Mouse (Mus musculus) heart, embryonic 15.5 days (tissue): Measurements from ENCODE around the gene Ccdc171. TPM values are rescaled to one million over a fixed set of nuclear protein-coding genes. Genes with fewer than 3 reads are reported as not detected.
"Not testable (repeated sequence)": the region's sequence is repeated elsewhere in the genome, so short reads cannot be mapped to it uniquely, and the experiment has no call there.

Source experiments
- ATAC-seq: fragments of 200-750 bp; cut with Nextera tagmentation; replicated peaks from 2 replicates; pipeline ENCODE4 v1.8.0; 2017; ENCODE audit warnings: low read depth, moderate TSS enrichment; ENCODE audit not compliant: insufficient number of reproducible peaks, insufficient read depth, low FRiP score
- H3K27ac ChIP-seq: fragments of 300-500 bp; sonication (generic); 2 replicates; pipeline ENCODE4 v1.5.1; 2015; ENCODE audit warnings: mild to moderate bottlenecking, inconsistent platforms
- H3K27me3 ChIP-seq: fragments of 300-500 bp; sonication (generic); 2 replicates; pipeline ENCODE4 v1.6.1; 2015; ENCODE audit warnings: inconsistent platforms
- H3K36me3 ChIP-seq: fragments of 300-500 bp; sonication (generic); 2 replicates; pipeline ENCODE4 v1.6.1; 2015; ENCODE audit warnings: mild to moderate bottlenecking, inconsistent platforms
- H3K4me1 ChIP-seq: fragments of 300-500 bp; sonication (generic); replicated peaks from 2 replicates; pipeline ENCODE4 v1.6.1; 2015; ENCODE audit warnings: inconsistent platforms
- H3K4me2 ChIP-seq: fragments of 300-500 bp; sonication (generic); 2 replicates; pipeline ENCODE4 v1.6.1; 2015; ENCODE audit warnings: inconsistent platforms, mild to moderate bottlenecking, moderate library complexity
- H3K4me3 ChIP-seq: fragments of 300-500 bp; sonication (generic); 2 replicates; pipeline ENCODE4 v1.5.1; 2015; ENCODE audit warnings: mild to moderate bottlenecking, inconsistent platforms
- H3K9ac ChIP-seq: fragments of 300-500 bp; sonication (generic); 2 replicates; pipeline ENCODE4 v1.6.1; 2015; ENCODE audit warnings: mild to moderate bottlenecking, inconsistent platforms
- H3K9me3 ChIP-seq: fragments of 300-500 bp; sonication (generic); replicated peaks from 2 replicates; pipeline ENCODE4 v1.6.1; 2016; ENCODE audit warnings: inconsistent platforms
- WGBS: fragments of 180-500 bp; shearing (Covaris S2); methylation state at CpG from one replicate; pipeline ENCODE4 v1.1.7; 2015; ENCODE audit warnings: mixed read lengths; 5-methylcytosine and 5-hydroxymethylcytosine counted together
- polyA plus RNA-seq: library from polyadenylated mRNA; unstranded; fragments of >200 nt; fragmentation: Nextera tagmentation; extraction: Ambion mirVana; gene quantifications from 2 replicates; pipeline ENCODE4 v1.2.1, GENCODE M21; 2015

Ccdc171 gene
- polyA plus RNA-seq, 1 experiment from 2014 or later: 3.3 TPM

GRCm38 (mm10) chr4:83511083-83511482 lies 14.3 kb upstream of the Ccdc171 start:
- Histone ChIP-seq H3K4me3 (no peak overlapping the region), H3K9ac (no peak overlapping the region), H3K4me2 (no peak overlapping the region), H3K4me1 (no peaks in the 10 kb centered on the region), H3K27me3 (no peaks in the 10 kb centered on the region), H3K9me3 (no peaks in the 10 kb centered on the region), H3K36me3 (no peaks in the 10 kb centered on the region), H3K27ac (no peak overlapping the region)
- no peak for ATAC-seq
- WGBS: 57% methylated on average over 8 of the region's 8 CpGs

DNA sequence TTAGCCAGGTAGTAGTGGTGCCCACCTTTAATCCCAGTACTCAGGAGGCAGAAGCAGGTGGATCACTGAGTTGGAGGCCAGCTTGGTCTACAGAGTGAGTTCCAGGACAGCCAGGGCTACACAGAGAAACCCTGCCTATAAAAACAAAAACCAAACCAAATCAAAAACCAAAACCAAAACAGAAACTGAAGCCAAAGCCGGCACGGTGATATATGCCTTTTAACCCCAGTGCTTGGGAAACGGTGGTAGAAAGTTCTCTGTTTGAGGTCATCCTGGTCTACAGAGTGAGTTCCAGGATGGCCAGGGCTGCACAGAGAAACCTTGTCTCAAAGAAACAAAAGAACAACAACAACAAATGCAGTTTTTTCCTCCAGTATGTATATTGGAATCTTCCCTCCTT lies 13.1 kb upstream of the Ccdc171 start:
- Histone ChIP-seq H3K4me3 (no peak overlapping the region), H3K9ac (no peak overlapping the region), H3K27ac (no peak overlapping the region), H3K9me3 (no peaks in the 10 kb centered on the region), H3K27me3 (no peaks in the 10 kb centered on the region), H3K36me3 (no peaks in the 10 kb centered on the region), H3K4me1 (no peaks in the 10 kb centered on the region), H3K4me2 (no peak overlapping the region)
- 87% methylated on average over 3 of the region's 3 CpGs for WGBS
- no peak for ATAC-seq

GRCm38 (mm10) chr4:83512644-83513043 lies 12.7 kb upstream of the Ccdc171 start:
- H3K9me3 ChIP-seq: no peaks in the 10 kb centered on the region
- no peak overlapping the region for H3K4me3 ChIP-seq
- no peak overlapping the region for H3K4me2 ChIP-seq
- H3K27me3 ChIP-seq: no peaks in the 10 kb centered on the region
- no peak for ATAC-seq
- H3K4me1 ChIP-seq: no peaks in the 10 kb centered on the region
- H3K9ac ChIP-seq: no peak overlapping the region
- WGBS: 44% methylated on average over 2 of the region's 2 CpGs
- H3K27ac ChIP-seq: no peak overlapping the region
- H3K36me3 ChIP-seq: no peaks in the 10 kb centered on the region

- Histone ChIP-seq H3K27ac (no peak overlapping the region), H3K27me3 (no peaks in the 10 kb centered on the region), H3K36me3 (no peaks in the 10 kb centered on the region), H3K4me1 (no peaks in the 10 kb centered on the region), H3K9me3 (no peaks in the 10 kb centered on the region), H3K9ac (no peak overlapping the region), H3K4me2 (no peak overlapping the region), H3K4me3 (no peak overlapping the region)
- no peak for ATAC-seq
- 62% methylated on average over 1 of the region's 1 CpGs for WGBS
Measured at GRCm38 (mm10) chr4:83514183-83514582, 11.2 kb upstream of the Ccdc171 start.

GRCm38 (mm10) chr4:83514976-83515669 lies 10.2 kb upstream of the Ccdc171 start:
- no peak overlapping the region for H3K4me3 ChIP-seq
- WGBS: 84% methylated on average over 10 of the region's 10 CpGs
- no peaks in the 10 kb centered on the region for H3K9me3 ChIP-seq
- H3K4me1 ChIP-seq: no peaks in the 10 kb centered on the region
- no peaks in the 10 kb centered on the region for H3K27me3 ChIP-seq
- ATAC-seq: no peak
- no peaks in the 10 kb centered on the region for H3K36me3 ChIP-seq
- no peak overlapping the region for H3K9ac ChIP-seq
- no peak overlapping the region for H3K27ac ChIP-seq
- no peak overlapping the region for H3K4me2 ChIP-seq

- H3K4me2 ChIP-seq, H3K9ac ChIP-seq, H3K4me1 ChIP-seq, H3K36me3 ChIP-seq, H3K4me3 ChIP-seq, H3K27me3 ChIP-seq, H3K9me3 ChIP-seq, H3K27ac ChIP-seq, ATAC-seq: not testable (repeated sequence)
- 92% methylated on average over 5 of the region's 6 CpGs for WGBS
Measured at GRCm38 (mm10) chr4:83516144-83516543, 9.2 kb upstream of the Ccdc171 start.

DNA sequence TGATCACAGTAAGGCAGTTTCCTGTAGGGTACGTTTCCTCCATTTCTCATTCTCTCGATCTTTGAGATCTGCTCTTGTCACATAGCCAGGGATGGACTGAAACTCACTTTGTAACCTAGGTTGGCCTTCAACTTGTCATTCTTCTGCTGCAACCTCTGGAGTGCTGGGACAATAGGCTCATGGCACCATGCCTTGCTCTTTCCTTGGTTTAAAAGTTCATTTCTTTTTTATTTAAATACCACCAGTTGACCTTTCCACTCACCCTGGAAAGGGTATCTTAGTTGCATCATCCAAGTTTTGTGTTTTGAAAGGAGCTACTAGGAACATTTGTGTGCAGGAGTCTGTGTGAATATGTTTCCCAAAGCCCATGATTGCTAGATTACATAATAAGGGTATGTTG lies 6.2 kb upstream of the Ccdc171 start:
- H3K27ac ChIP-seq: no peak overlapping the region

GRCm38 (mm10) chr4:83519807-83520206 lies 5.5 kb upstream of the Ccdc171 start:
- no peaks in the 10 kb centered on the region for H3K9me3 ChIP-seq
- H3K4me1 ChIP-seq: peaks cover 4% of the 10 kb centered on the region; the same call in 1 of the 2 replicates
- H3K4me3 ChIP-seq: no peak overlapping the region
- no peaks in the 10 kb centered on the region for H3K27me3 ChIP-seq
- no peaks in the 10 kb centered on the region for H3K36me3 ChIP-seq
- no peak overlapping the region for H3K9ac ChIP-seq
- no peak for ATAC-seq
- no peak overlapping the region for H3K4me2 ChIP-seq
- no peak overlapping the region for H3K27ac ChIP-seq

More for the DNA sequence above, 6.2 kb upstream of the Ccdc171 start:
- H3K4me3 ChIP-seq: no peak overlapping the region
- H3K4me2 ChIP-seq: no peak overlapping the region
- ATAC-seq: no peak
- 72% methylated on average over 2 of the region's 2 CpGs for WGBS
- H3K27me3 ChIP-seq: no peaks in the 10 kb centered on the region
- no peaks in the 10 kb centered on the region for H3K9me3 ChIP-seq
- no peaks in the 10 kb centered on the region for H3K4me1 ChIP-seq
- H3K36me3 ChIP-seq: no peaks in the 10 kb centered on the region
- H3K9ac ChIP-seq: no peak overlapping the region

GRCm38 (mm10) chr4:83520308-83520707 lies 5.0 kb upstream of the Ccdc171 start:
- no peak overlapping the region for H3K9ac ChIP-seq
- H3K4me3 ChIP-seq: no peak overlapping the region
- H3K9me3 ChIP-seq: no peaks in the 10 kb centered on the region
- H3K27ac ChIP-seq: no peak overlapping the region
- H3K36me3 ChIP-seq: no peaks in the 10 kb centered on the region
- H3K27me3 ChIP-seq: no peaks in the 10 kb centered on the region
- ATAC-seq: no peak
- 82% methylated on average over 4 of the region's 4 CpGs for WGBS
- H3K4me2 ChIP-seq: no peak overlapping the region
- peaks cover 4% of the 10 kb centered on the region; the same call in 1 of the 2 replicates for H3K4me1 ChIP-seq

DNA sequence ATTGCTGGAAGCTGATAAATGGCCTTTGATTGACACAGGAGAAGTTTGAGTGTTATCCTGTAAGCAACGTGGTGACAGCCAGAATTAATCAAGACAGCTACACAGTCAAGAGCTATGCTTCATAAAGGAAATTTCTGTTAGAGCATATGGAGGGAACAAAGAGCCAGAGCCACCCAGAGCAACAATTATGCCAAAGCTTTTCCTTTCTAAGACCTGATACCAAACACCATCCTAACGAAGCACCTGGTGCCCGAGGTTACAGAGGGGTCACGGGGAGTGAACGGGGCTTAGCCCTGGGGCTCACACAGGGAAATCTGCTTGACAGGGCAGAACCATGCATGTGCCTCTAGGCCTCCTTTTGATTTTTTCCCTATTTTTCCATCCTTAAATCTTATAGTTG lies 3.3 kb upstream of the Ccdc171 start:
- no peaks in the 10 kb centered on the region for H3K36me3 ChIP-seq
- WGBS: 46% methylated on average over 5 of the region's 5 CpGs
- no peaks in the 10 kb centered on the region for H3K27me3 ChIP-seq
- no peak overlapping the region for H3K4me2 ChIP-seq
- H3K4me1 ChIP-seq: peaks cover 8% of the 10 kb centered on the region; the same call in 1 of the 2 replicates
- H3K4me3 ChIP-seq: no peak overlapping the region
- no peak overlapping the region for H3K27ac ChIP-seq
- no peak overlapping the region for H3K9ac ChIP-seq
- H3K9me3 ChIP-seq: no peaks in the 10 kb centered on the region
- no peak for ATAC-seq

- WGBS: 10% methylated on average over 6 of the region's 6 CpGs
- Histone ChIP-seq H3K9me3 (0 out of 2 replicates have a peak, but pooled peaks cover 3% of the 10 kb centered on the region), H3K36me3 (no peaks in the 10 kb centered on the region)
Measured at GRCm38 (mm10) chr4:83524456-83524842, 896 bp upstream of the Ccdc171 start.

GRCm38 (mm10) chr4:83525690-83526055 lies 328 bp downstream of the Ccdc171 start:
- peak; percentile 60 for ATAC-seq
- Histone ChIP-seq H3K27ac (peak overlapping the region; percentile 92), H3K4me1 (peaks cover 8% of the 10 kb centered on the region; the same call in 1 of the 2 replicates), H3K9ac (peak overlapping the region; percentile 83), H3K36me3 (no peaks in the 10 kb centered on the region), H3K9me3 (0 out of 2 replicates have a peak, but pooled peaks cover 3% of the 10 kb centered on the region), H3K27me3 (no peaks in the 10 kb centered on the region), H3K4me3 (peak overlapping the region; percentile 87), H3K4me2 (peak overlapping the region; percentile 96)
- WGBS: 1% methylated on average over 18 of the region's 18 CpGs

More at GRCm38 (mm10) chr4:83524456-83524842, 896 bp upstream of the Ccdc171 start:
- Histone ChIP-seq H3K4me3 (peak overlapping the region; percentile 87), H3K9ac (peak overlapping the region; percentile 83), H3K4me2 (peak overlapping the region; percentile 96), H3K4me1 (peaks cover 8% of the 10 kb centered on the region; the same call in 1 of the 2 replicates), H3K27ac (peak overlapping the region; percentile 92), H3K27me3 (no peaks in the 10 kb centered on the region)
- no peak for ATAC-seq
